Comparison of ENCODE assay signal across 8 mouse cellular contexts in the genomic region with DNA sequence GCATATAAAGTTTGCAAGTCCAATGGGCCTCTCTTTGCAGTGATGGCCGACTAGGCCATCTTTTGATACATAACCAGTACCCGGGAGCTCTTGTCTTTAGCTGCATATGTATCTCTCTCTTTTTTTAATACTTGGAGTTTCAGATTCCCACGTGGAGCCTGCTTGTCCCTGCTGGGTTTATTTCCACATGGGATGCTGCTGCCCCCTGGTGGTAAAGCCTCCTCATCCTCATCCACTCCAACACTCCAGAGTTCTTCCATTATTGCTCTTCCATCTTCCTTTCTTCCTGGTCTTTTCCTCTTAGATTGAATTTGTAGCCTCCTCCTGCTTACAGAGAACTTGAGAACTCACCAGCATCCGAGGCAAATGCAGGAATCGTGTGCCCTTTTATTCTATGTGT. TPM values are rescaled to one million over a fixed set of nuclear protein-coding genes. Genes with fewer than 3 reads are reported as not detected.
DNase-seq lines count a peak whose midpoint lies in the region; ATAC-seq and TF ChIP-seq lines count a peak whose summit lies in the region.

No protein-coding gene starts in this region.

- no peaks in the 10 kb centered on the region for H3K36me3 ChIP-seq in forebrain, embryonic 14.5 days (ENCODE audit: control insufficient read depth, insufficient read depth, low read length)
- no peaks in the 10 kb centered on the region for H3K36me3 ChIP-seq in small intestine, adult 2 months (ENCODE audit: control insufficient read depth, insufficient read depth, low read length)

- no peak for TF ChIP-seq POLR2A in brain, embryonic 14.5 days (IDR thresholded peaks at IDR 0.05; ENCODE audit: borderline replicate concordance, extremely low read depth, insufficient read depth, insufficient read length, poor library complexity, severe bottlenecking)
- no peak for TF ChIP-seq POLR2A in lung, adult 2 months (IDR thresholded peaks at IDR 0.05; ENCODE audit: borderline replicate concordance, extremely low read depth, low read depth, low read length)
- TF ChIP-seq POLR2A in small intestine, adult 2 months (IDR thresholded peaks at IDR 0.05; ENCODE audit: low read depth, low read length) = no peak

- no peaks in the 10 kb centered on the region for H3K9me3 ChIP-seq in forebrain, embryonic 14.5 days (replicated peaks; ENCODE audit: control insufficient read depth, low read length)

- DNase-seq in cerebellum, adult 11 months = peak; percentile 34
- DNase-seq in B cell, adult 2 months = peak; percentile 53 to 58
- DNase-seq in brain, embryonic 14.5 days (ENCODE audit: low read depth) = peak; percentile 80
- DNase-seq in forebrain, embryonic 14.5 days (ENCODE audit: low spot score) = peak; percentile 80
- peak; percentile 85 for DNase-seq in kidney, postnatal 4 days
- DNase-seq in lung, adult 2 months = peak; percentile 54

- H3K27me3 ChIP-seq in forebrain, embryonic 14.5 days (replicated peaks; ENCODE audit: control insufficient read depth, insufficient read depth, low read length) = no peaks in the 10 kb centered on the region
- H3K27me3 ChIP-seq in small intestine, adult 2 months (ENCODE audit: control insufficient read depth, insufficient read depth, low read length) = no peaks in the 10 kb centered on the region

- peak; percentile 81 for TF ChIP-seq CTCF in brain, embryonic 14.5 days (IDR thresholded peaks at IDR 0.05; ENCODE audit: borderline replicate concordance, extremely low read depth, insufficient read depth, insufficient read length)
- peak; percentile 80 for TF ChIP-seq CTCF in lung, adult 2 months (IDR thresholded peaks at IDR 0.05; ENCODE audit: insufficient read depth, low read length)
- peak; percentile 65; the same call in 1 of the 2 replicates for TF ChIP-seq CTCF in small intestine, adult 2 months (IDR thresholded peaks at IDR 0.05; ENCODE audit: extremely low read depth, insufficient read length, insufficient replicate concordance, low read depth, low read length)

- no peak overlapping the region for H3K27ac ChIP-seq in forebrain, embryonic 14.5 days (ENCODE audit: low read depth, low read length)
- no peak overlapping the region for H3K27ac ChIP-seq in small intestine, adult 2 months (ENCODE audit: insufficient read depth, low read depth, low read length)

- no peak overlapping the region for H3K4me2 ChIP-seq in forebrain, embryonic 14.5 days (ENCODE audit: low read length)

- H3K4me1 ChIP-seq in forebrain, embryonic 14.5 days (ENCODE audit: control insufficient read depth, insufficient read depth, low read length) = no peaks in the 10 kb centered on the region
- no peaks in the 10 kb centered on the region for H3K4me1 ChIP-seq in lung, adult 2 months (ENCODE audit: control insufficient read depth, insufficient read depth, low read length)
- H3K4me1 ChIP-seq in small intestine, adult 2 months (ENCODE audit: control insufficient read depth, insufficient read depth, insufficient read length, low read length) = no peaks in the 10 kb centered on the region

- 32% methylated on average over 5 of the region's 5 CpGs for WGBS in forebrain, embryonic 14.5 days
- 28% methylated on average over 5 of the region's 5 CpGs for WGBS in lung, adult 2 months
- WGBS in small intestine, adult 2 months = 32% methylated on average over 5 of the region's 5 CpGs

- ATAC-seq in cerebellum, adult (ENCODE audit: insufficient number of reproducible peaks, low FRiP score, low TSS enrichment) = no peak
- no peak for ATAC-seq in forebrain, embryonic 14.5 days

- no peak overlapping the region for H3K4me3 ChIP-seq in forebrain, embryonic 14.5 days (ENCODE audit: low read depth, low read length)
- H3K4me3 ChIP-seq in lung, adult 2 months (replicated peaks; ENCODE audit: extremely low read depth, low read depth, low read length) = no peak overlapping the region
- no peak overlapping the region for H3K4me3 ChIP-seq in small intestine, adult 2 months (ENCODE audit: low read depth, low read length)

- H3K9ac ChIP-seq in forebrain, embryonic 14.5 days (ENCODE audit: low read length) = no peak overlapping the region

RNA-seq across cellular contexts. Expression of a gene that starts 48.9 kb away (rescaled TPM):
- polyA plus RNA-seq in brain, embryonic 14.5 days (2012; rRNA removed) = 3.8 TPM in 2 replicates
- polyA plus RNA-seq in forebrain, embryonic 14.5 days (2014; fragmentation: Nextera tagmentation; extraction: Ambion mirVana) = 3.5 and 3.8 TPM in 2 replicates
- 2.5 and 2.7 TPM in 2 replicates for polyA plus RNA-seq in lung, adult 2 months (2012; rRNA removed)
- 1.9 and 3.1 TPM in 2 replicates for polyA plus RNA-seq in small intestine, adult 2 months (2012; rRNA removed)

Comparison
In these comparisons a context has a peak if more than half of its experiments do, and no peak if none do; other contexts are left out.
1. DNase-seq: peak in every context shown above with its lines; median percentile 85 in kidney, postnatal 4 days; 80 in brain, embryonic 14.5 days; 80 in forebrain, embryonic 14.5 days; 56 in B cell, adult 2 months; 54 in lung, adult 2 months; 34 in cerebellum, adult 11 months.